Mouse (Mus musculus): ENCODE results near the gene Sipa1l1.

- TF ChIP-seq HCFC1 (IDR thresholded peaks at IDR 0.05; ENCODE audit: low read depth, low read length) (no peak), ETS1 (conservative IDR thresholded peaks at IDR 0.05; ENCODE audit: low read depth, low read length) (no peak), CTCF (conservative IDR thresholded peaks at IDR 0.05 in 1 of 2, IDR thresholded peaks at IDR 0.05 in 1 of 2; ENCODE audit: low read depth in 2 of 2, low read length in 2 of 2) (peak in 1 of 2 experiments; percentile 50; a peak in 2 of 4 replicates), POLR2A (IDR thresholded peaks at IDR 0.05; ENCODE audit: low read depth, low read length) (no peak), CHD1 (IDR thresholded peaks at IDR 0.05; ENCODE audit: low read depth, low read length) (no peak), EP300 (IDR thresholded peaks at IDR 0.05; ENCODE audit: low read length) (no peak), CHD2 (IDR thresholded peaks at IDR 0.05; ENCODE audit: low read length) (no peak), MAZ (IDR thresholded peaks at IDR 0.05; ENCODE audit: low read depth, low read length) (no peak), ZNF384 (IDR thresholded peaks at IDR 0.05; ENCODE audit: low read depth, low read length) (no peak), E2F4 (IDR thresholded peaks at IDR 0.05; ENCODE audit: insufficient replicate concordance, low read depth, low read length) (no peak), RAD21 (IDR thresholded peaks at IDR 0.05; ENCODE audit: low read depth, low read length) (peak; percentile 39), MEF2A (IDR thresholded peaks at IDR 0.05; ENCODE audit: borderline replicate concordance, low read depth, low read length) (no peak)
Observed at GRCm38 (mm10) chr12:82273503-82273902, 104.4 kb downstream of the Sipa1l1 start.
